Mouse (Mus musculus) heart, embryonic 11.5 days (tissue): ENCODE measurements at regions not wholly inside any gene's neighbourhood (a gene's known extent, or its start where the extent isn't known, plus 50 kb on each side); places are given as distances from the start of the nearest gene placed in this dataset.

ENCODE experiments used
- ATAC-seq: fragments of 200-750 bp; cut with Nextera tagmentation; replicated peaks from 2 replicates; pipeline ENCODE4 v1.8.0; 2017; ENCODE audit warnings: moderate library complexity; ENCODE audit not compliant: insufficient number of reproducible peaks, low FRiP score, low TSS enrichment
- H3K27ac ChIP-seq: fragments of 300-500 bp; sonication (generic); 2 replicates; pipeline ENCODE4 v1.5.1; 2014; ENCODE audit warnings: mild to moderate bottlenecking, low read depth, low read length
- H3K27me3 ChIP-seq: fragments of 300-500 bp; sonication (generic); 2 replicates; pipeline ENCODE4 v1.6.1; 2014; ENCODE audit warnings: mild to moderate bottlenecking, low read length, mixed read lengths; ENCODE audit not compliant: control insufficient read depth, insufficient read depth
- H3K36me3 ChIP-seq: fragments of 300-500 bp; sonication (generic); 2 replicates; pipeline ENCODE4 v1.6.1; 2014; ENCODE audit warnings: mild to moderate bottlenecking, low read length, moderate library complexity, mixed read lengths; ENCODE audit not compliant: control insufficient read depth, insufficient read depth
- H3K4me1 ChIP-seq: fragments of 300-500 bp; sonication (generic); 2 replicates; pipeline ENCODE4 v1.6.1; 2014; ENCODE audit warnings: low read length; ENCODE audit not compliant: control insufficient read depth, insufficient read depth
- H3K4me2 ChIP-seq: fragments of 300-500 bp; sonication (generic); 2 replicates; pipeline ENCODE4 v1.6.1; 2014; ENCODE audit warnings: mild to moderate bottlenecking, moderate library complexity
- H3K4me3 ChIP-seq: fragments of 300-500 bp; sonication (generic); 2 replicates; pipeline ENCODE4 v1.5.1; 2014; ENCODE audit warnings: low read depth, low read length
- H3K9ac ChIP-seq: fragments of 300-500 bp; sonication (generic); 2 replicates; pipeline ENCODE4 v1.6.1; 2014; ENCODE audit warnings: mild to moderate bottlenecking, low read depth, low read length, moderate library complexity
- H3K9me3 ChIP-seq: fragments of 300-500 bp; sonication (generic); replicated peaks from 2 replicates; pipeline ENCODE4 v1.6.1; 2016; ENCODE audit warnings: low read length; ENCODE audit not compliant: control insufficient read depth
- WGBS: fragments of 180-500 bp; shearing (Covaris S2); extraction: QIAGEN DNeasy Blood & Tissue Kit; methylation state at CpG from one replicate; pipeline ENCODE4 v1.1.7; 2014; ENCODE audit not compliant: insufficient replicate concordance; 5-methylcytosine and 5-hydroxymethylcytosine counted together

DNA sequence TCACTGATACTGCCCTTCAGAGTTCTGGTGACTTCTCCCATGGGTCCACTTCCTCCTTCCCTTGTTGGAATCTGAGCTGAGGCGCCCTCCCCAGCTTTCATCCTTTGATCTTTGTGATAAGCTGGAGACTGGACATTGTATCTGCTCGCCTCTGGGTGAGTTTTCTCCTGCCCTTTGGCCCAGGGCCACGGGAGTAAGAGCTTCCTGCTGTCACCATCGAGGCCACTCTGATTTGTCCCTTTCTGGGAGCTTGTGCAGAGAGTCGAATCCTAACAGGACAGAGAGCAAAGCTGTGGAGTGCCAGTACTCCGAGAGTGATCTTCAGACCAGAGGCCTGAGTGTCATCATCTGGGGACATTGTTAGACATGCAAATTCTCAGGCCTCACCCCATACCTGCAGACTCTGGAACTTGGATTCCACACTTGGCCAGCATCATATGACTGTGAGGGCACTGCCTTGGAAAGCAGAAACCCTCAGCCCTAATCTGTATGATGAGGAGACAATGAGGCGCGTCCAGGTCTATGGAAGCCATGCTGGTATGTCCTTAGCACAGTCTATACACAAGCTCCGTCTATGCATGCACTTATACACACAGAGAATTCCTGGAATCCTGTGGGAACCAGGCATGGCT lies 81.5 kb downstream of the Vegfa start:
- WGBS: 32% methylated on average over 9 of the region's 9 CpGs
- no peak overlapping the region for H3K9ac ChIP-seq
- no peak overlapping the region for H3K27ac ChIP-seq
- ATAC-seq: no peak
- H3K27me3 ChIP-seq: no peaks in the 10 kb centered on the region
- H3K36me3 ChIP-seq: no peaks in the 10 kb centered on the region
- peaks cover 15% of the 10 kb centered on the region for H3K4me1 ChIP-seq
- no peak overlapping the region for H3K4me3 ChIP-seq
- no peaks in the 10 kb centered on the region for H3K9me3 ChIP-seq
- no peak overlapping the region for H3K4me2 ChIP-seq

DNA sequence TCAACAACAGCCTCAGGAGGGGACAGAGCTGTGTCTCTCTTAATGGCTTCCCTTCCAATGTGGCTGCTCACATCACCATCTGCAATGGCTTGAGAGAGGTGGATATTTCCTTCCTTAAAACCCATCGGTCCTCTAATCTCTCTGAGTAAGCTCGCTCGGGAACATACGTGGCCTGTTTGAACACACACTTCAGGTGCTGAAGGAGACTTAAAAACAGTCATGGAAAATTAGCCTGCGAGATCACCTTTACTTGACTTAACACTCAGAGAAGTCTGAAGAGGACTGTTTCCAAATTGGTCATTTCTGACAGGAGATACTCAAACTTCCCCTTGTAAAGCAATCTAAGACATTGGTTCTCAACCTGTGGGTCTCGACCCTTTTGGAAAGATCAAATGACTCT lies 83.0 kb downstream of the Vegfa start:
- H3K4me2 ChIP-seq: no peak overlapping the region
- H3K4me3 ChIP-seq: no peak overlapping the region
- WGBS: 79% methylated on average over 6 of the region's 6 CpGs
- no peak overlapping the region for H3K9ac ChIP-seq
- no peaks in the 10 kb centered on the region for H3K27me3 ChIP-seq
- no peaks in the 10 kb centered on the region for H3K36me3 ChIP-seq
- H3K27ac ChIP-seq: no peak overlapping the region
- ATAC-seq: no peak
- H3K9me3 ChIP-seq: no peaks in the 10 kb centered on the region
- H3K4me1 ChIP-seq: peaks cover 18% of the 10 kb centered on the region

DNA sequence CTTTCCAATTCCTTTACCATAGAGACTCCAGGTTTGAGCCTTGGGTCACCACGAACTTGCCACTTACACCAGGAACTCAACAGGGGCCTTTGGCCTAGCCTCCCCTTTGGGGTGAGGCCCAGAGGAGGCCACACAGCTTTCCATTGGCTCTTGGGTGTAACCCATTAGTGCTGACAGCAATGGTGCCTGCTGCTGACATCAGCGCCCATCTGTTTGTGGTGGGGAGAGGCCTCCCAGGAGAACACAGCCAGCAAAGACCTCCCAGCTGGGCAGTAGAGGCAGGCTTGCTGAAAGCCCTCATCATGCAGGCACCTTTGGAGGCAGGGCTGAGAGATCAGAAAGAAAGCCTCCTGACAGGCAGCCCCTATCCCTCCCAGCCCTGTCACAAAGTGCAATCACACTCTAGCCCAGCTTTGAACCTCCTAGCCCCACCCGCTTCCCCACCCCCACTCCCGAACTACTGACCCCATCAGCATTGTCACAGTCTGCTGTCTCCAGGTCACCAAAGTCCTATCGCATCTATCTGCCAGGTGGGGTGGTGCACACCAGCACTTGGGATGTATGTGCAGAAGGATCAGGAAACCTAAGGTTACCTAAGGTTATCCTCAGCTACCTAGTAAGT lies 83.7 kb downstream of the Vegfa start:
- peaks cover 18% of the 10 kb centered on the region for H3K4me1 ChIP-seq
- H3K9ac ChIP-seq: no peak overlapping the region
- no peak overlapping the region for H3K4me3 ChIP-seq
- no peak for ATAC-seq
- no peak overlapping the region for H3K27ac ChIP-seq
- no peaks in the 10 kb centered on the region for H3K9me3 ChIP-seq
- no peak overlapping the region for H3K4me2 ChIP-seq
- H3K36me3 ChIP-seq: no peaks in the 10 kb centered on the region
- H3K27me3 ChIP-seq: no peaks in the 10 kb centered on the region
- WGBS: 34% methylated on average over 5 of the region's 5 CpGs

DNA sequence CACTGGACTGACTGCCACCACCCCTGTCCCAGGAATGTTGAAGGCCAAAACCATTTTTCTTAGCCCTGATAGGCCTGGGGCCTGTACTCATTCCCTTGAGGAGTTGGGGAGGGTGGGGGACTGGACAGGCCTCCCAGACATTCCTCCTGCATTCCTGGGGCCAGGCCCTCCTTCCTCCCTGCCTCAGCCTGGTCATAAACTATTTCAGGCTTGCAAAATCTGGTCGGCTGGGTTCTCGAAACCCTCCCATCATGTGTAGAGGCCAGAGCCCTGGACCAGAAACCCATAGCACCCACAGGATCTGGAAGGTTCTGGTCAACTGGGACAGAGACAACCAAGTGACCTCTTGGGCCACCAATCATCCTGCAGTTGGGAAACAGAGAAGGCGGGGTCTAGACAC lies 87.2 kb downstream of the Vegfa start:
- peaks cover 17% of the 10 kb centered on the region; the same call in 1 of the 2 replicates for H3K4me1 ChIP-seq
- 71% methylated on average over 3 of the region's 3 CpGs for WGBS
- H3K27me3 ChIP-seq: no peaks in the 10 kb centered on the region
- no peaks in the 10 kb centered on the region for H3K9me3 ChIP-seq
- H3K9ac ChIP-seq: no peak overlapping the region
- no peaks in the 10 kb centered on the region for H3K36me3 ChIP-seq
- H3K27ac ChIP-seq: no peak overlapping the region
- no peak overlapping the region for H3K4me2 ChIP-seq
- no peak for ATAC-seq
- no peak overlapping the region for H3K4me3 ChIP-seq

DNA sequence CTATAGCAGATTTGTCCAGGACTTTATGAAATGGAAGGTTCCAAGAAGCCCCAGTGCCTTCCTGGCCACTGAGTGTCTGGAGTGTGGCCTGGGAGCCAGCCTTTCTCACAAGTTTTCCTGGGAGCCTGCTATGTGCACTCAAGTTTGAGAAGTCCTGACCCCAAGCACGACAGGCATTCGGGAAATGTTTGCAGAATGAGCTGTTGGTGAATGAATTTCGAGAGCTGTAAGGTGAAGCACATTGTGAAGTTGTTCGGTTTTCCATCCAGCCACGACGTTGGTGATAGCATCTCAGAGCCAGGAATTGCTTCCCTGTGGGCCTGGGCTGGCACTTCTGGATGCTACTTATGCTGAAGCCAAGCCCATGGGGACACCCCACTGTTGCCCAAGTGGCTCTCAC lies 88.9 kb downstream of the Vegfa start:
- H3K4me3 ChIP-seq: no peak overlapping the region
- H3K27ac ChIP-seq: no peak overlapping the region
- no peaks in the 10 kb centered on the region for H3K9me3 ChIP-seq
- WGBS: 39% methylated on average over 6 of the region's 6 CpGs
- ATAC-seq: no peak
- no peaks in the 10 kb centered on the region for H3K27me3 ChIP-seq
- H3K36me3 ChIP-seq: no peaks in the 10 kb centered on the region
- no peak overlapping the region for H3K9ac ChIP-seq
- peaks cover 19% of the 10 kb centered on the region for H3K4me1 ChIP-seq
- H3K4me2 ChIP-seq: no peak overlapping the region

- no peak overlapping the region for H3K27ac ChIP-seq
- no peaks in the 10 kb centered on the region for H3K36me3 ChIP-seq
- H3K27me3 ChIP-seq: no peaks in the 10 kb centered on the region
- H3K4me1 ChIP-seq: peaks cover 18% of the 10 kb centered on the region
- H3K4me3 ChIP-seq: no peak overlapping the region
- ATAC-seq: no peak
- 83% methylated on average over 4 of the region's 4 CpGs for WGBS
- no peak overlapping the region for H3K4me2 ChIP-seq
- H3K9me3 ChIP-seq: no peaks in the 10 kb centered on the region
- H3K9ac ChIP-seq: no peak overlapping the region
These were observed 90.2 kb downstream of the Vegfa start for GRCm38 (mm10) chr17:45941890-45942375.

DNA sequence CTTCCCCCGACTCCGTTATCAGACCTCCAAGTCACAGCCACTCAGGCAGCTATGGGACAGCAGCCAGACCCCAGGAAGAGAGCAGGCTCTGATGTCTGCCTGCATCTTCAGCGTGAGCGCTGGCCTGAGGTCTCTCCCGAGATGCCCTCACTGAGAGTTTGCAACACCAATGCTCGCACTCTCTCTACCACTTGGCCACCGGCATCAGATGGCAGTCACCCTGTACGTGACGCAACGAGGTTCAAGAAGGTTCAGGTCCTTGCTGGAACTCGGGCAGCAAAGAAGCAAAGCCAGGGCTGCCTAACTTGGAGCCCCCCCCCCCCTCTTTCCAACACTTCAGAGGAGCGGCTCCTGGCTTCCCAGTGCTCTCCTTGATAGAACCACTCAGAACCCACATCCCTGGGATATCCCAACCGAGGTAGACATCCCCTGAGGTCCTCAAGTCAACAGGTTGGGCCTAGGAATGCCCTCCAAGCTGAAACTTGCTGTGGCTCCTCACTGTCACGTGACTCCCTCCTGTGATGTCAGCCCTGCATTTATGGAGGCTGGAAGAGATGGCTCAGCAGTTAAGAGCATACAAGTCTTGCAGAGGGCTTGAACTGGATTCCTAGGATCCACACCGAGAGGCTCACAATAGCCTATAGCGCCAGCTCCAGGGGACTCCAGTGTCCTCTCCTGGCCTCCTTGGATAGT lies 91.9 kb downstream of the Vegfa start:
- no peak overlapping the region for H3K9ac ChIP-seq
- no peaks in the 10 kb centered on the region for H3K27me3 ChIP-seq
- H3K9me3 ChIP-seq: no peaks in the 10 kb centered on the region
- peaks cover 18% of the 10 kb centered on the region for H3K4me1 ChIP-seq
- H3K36me3 ChIP-seq: no peaks in the 10 kb centered on the region
- WGBS: 46% methylated on average over 16 of the region's 16 CpGs
- no peak overlapping the region for H3K27ac ChIP-seq
- no peak for ATAC-seq
- no peak overlapping the region for H3K4me2 ChIP-seq
- no peak overlapping the region for H3K4me3 ChIP-seq

DNA sequence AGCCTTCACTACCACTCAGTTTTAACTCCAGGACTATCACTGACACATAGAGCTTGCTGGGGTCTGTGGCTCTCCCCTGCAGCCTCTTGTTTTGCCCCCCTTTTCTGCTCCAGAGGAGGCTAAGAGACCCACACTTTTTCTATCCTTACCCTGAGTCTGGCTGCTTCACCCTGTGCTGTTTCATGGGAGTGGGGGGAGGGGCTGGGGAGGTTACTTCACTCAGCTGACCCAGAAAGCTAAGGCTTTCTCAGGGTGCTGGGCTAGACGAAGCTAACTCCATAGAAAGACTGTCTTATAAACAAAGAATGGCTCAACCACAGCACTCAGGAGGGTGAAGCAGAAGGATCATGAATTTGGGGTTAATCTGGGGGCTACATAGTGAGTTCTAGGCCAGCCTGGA lies 93.9 kb downstream of the Vegfa start:
- Histone ChIP-seq H3K27ac (no peak overlapping the region), H3K4me2 (no peak overlapping the region), H3K36me3 (no peaks in the 10 kb centered on the region), H3K9ac (no peak overlapping the region), H3K9me3 (no peaks in the 10 kb centered on the region), H3K4me1 (peaks cover 21% of the 10 kb centered on the region), H3K27me3 (no peaks in the 10 kb centered on the region), H3K4me3 (no peak overlapping the region)
- ATAC-seq: no peak
- WGBS: 33% methylated on average over 1 of the region's 1 CpGs
